Mouse (Mus musculus) cerebellum, adult 9-11 months (tissue): ENCODE data around the gene Lhx1.

Source experiments
- DNase-seq: peaks from one replicate; pipeline ENCODE4 v3.0.0; 2022

Gene Lhx1

DNA sequence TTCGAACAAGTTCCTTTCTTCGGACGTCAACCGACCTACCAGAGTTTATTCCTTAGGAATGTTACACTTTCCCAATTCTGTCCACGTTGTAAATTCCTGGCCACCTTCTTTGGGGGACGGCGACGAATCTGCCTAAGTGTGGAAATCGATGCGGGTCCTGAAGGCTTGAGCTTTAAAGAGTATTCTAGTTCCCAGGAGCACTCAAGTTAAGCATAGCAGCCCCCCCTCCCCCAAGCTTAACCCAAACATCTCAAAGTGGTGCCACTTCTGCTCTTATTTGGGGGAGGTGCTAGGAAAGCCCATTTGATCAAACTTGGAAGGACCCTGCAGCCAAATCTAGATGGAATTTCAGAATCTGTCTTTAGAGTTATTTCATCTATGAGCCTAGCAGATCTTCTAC lies 1.1 kb upstream of the Lhx1 start:
- DNase-seq: no peak

GRCm38 (mm10) chr11:84524511-84525270 lies 644 bp downstream of the Lhx1 start:
- DNase-seq: peak; percentile 81

GRCm38 (mm10) chr11:84523841-84524510 lies 1.4 kb downstream of the Lhx1 start:
- peak; percentile 72 for DNase-seq

GRCm38 (mm10) chr11:84523321-84523831 lies 2.0 kb downstream of the Lhx1 start:
- DNase-seq: peak; percentile 75

GRCm38 (mm10) chr11:84522577-84523320 lies 2.6 kb downstream of the Lhx1 start:
- DNase-seq: peak; percentile 92

DNA sequence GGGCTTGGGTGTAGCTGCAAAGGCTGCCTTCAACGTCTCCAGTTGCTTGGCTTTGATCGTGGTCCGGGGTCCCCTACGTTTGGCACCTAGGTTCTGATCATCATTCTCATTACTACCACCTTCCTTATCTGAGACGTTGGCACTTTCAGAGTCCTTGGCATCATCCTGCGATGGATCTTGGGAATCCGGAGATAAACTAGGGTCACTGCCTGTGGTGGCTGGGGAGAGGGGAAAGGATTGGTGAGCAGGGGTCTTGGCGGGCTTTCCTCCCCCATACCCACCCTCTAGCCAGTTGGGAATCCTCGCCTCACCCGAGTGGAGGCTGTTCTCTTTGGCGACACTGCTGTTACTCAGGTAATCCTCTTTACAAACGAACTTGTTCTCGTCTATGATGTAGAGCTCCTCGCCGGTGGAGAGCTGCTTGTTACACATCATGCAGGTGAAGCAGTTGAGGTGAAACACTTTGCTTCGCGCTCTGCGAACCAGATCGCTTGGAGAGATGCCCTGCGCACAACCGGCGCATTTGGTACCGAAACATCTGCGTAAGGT lies 3.5 kb downstream of the Lhx1 start:
- peak; percentile 65 for DNase-seq

- peak; percentile 39 for DNase-seq
Observed at GRCm38 (mm10) chr11:84521071-84521390, 4.3 kb downstream of the Lhx1 start.

- DNase-seq: no peak
Observed at GRCm38 (mm10) chr11:84520269-84521070, 4.9 kb downstream of the Lhx1 start.

DNA sequence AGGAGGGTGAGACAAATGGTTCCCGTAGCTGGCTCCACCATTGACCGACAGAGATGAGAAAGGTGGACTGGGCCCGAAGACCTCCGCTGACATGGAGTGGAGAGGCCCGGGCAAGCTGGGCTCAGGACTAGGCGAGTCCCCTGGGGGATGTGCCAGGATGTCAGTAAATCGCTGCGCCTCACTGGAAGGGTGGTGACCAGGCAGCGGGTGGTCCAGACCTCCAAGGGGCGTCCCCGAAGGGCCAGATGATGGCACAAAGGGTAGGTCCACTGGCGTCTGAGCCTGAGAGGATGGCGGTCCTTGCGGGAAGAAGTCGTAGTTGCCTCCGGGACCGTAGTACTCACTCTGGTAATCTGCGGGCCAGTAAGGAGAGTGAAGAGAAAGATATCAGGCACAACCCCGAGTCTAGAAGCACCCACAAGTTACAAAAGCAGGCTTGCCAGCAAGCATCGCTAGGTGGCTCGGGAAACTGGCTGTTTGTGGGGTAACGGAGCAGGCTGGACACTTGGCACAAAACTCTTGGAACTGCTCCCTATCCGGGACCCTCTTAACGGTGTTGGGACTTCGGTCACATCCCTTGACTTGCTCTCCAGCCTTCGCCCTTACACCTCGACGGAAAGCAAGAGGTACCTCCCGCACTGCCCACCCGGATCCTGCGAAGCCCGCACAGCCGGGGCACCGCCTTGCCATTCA lies 5.6 kb downstream of the Lhx1 start:
- DNase-seq: peak; percentile 59

DNA sequence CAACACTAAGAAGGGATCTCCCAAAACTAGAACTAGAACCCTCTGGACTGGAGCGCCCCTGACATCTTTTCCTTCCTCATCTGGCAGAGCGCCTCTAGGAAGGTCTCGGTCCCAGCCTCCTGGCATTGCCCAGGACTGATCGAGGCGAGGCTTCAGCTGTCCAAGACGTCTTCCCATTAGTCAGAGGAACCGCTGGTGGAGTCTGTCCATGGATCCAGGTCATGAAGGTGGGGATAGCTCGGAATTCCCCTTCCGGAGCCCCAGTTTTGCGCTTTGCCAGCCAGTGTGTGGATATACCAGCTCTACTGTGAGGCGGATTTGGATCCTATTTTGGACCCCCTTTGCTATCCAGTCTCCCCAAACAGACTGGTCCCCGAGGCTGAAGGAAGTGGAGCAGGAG lies 6.3 kb downstream of the Lhx1 start:
- no peak for DNase-seq

- no peak for DNase-seq
Observed at GRCm38 (mm10) chr11:84518261-84518660, 7.1 kb downstream of the Lhx1 start.

- no peak for DNase-seq
Observed at GRCm38 (mm10) chr11:84517431-84517830, 7.9 kb downstream of the Lhx1 start.

DNA sequence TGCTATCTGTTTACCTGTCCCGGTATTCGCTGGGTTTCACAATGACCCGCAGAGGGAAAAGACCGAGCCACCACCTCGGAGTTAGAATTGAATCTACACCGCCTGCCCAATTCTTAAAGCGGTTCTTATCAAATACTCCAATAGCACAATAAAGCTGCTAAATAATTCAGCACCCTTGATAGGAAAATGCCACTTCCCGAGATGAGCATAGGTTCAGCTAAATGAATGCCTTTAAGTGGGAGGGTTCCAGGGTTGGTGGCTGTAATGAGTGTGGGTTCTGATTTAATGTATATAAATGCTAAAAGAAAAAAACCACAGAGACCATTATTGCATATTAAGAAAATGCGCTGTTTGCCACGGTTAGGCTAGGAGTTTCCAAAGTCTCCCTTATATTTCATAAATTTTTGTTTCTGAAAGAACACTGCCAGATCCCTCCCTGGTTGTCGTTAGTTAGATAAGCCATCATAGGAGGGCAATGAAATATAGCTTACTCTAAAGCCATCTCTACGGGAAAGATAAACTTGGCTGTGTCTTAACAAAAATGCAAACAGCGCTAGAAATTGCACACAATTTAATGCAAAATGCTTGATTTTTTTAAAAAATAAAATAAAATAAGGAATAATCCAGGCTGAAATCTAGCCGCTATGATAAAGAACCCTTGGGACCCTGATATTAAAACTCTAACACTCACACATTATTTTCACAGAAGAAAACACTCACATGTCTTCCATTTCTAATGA lies 8.7 kb downstream of the Lhx1 start:
- DNase-seq: no peak

DNA sequence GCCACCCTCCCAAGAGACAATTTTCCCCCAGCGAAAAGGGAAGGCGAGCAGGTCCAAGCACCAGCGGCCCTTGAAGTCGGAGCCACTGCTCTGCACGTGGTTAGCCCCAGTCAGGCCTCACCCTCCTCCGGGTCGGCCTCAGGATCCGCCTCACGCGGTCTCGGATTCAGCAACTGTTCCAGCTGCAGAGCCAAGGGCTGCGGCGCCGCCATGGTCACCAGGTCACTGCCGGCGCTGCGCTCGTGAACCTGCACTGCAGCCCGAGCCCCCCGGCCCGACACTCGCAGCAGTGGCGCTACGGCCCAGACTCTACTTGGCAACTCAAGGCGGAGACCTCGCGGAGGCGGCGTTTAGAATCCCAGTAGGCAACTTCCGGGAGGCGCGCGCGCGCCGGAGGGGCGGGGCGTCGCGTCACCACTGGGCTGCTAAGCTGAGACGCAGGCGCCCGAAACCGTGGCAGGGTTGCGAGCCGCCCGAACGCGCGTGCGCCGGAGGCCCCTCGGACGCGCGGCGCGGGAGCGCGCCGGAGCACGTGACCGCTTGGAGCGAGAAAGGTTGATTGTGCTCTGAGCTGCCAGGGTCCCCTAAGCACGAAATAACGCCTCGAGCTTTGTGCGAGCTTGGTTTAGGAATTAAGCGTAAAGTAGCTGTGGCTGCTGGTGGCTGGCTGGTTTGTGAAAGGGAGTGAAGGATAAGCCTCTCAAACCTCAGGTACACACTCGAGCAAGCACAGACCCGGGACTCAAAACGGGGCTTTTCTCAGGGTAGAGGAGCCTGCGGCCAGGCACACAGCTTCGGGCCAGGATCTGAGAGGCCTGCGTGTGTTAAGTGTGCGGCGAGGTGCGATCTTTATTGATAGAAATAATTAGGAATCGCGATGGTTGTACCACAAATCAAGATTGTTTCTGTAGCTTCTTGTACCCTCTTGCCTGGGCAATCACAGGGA lies 11.9 kb downstream of the Lhx1 start, which contains the start of gene Aatf:
TSS of gene Aatf (minus strand) at position 352 of the 946 bp plus-strand sequence.
- DNase-seq: peak; percentile 97

GRCm38 (mm10) chr11:84512031-84512430 lies 13.3 kb downstream of the Lhx1 start:
- no peak for DNase-seq

- DNase-seq: no peak
Observed at GRCm38 (mm10) chr11:84504296-84504695, 21.0 kb downstream of the Lhx1 start.

DNA sequence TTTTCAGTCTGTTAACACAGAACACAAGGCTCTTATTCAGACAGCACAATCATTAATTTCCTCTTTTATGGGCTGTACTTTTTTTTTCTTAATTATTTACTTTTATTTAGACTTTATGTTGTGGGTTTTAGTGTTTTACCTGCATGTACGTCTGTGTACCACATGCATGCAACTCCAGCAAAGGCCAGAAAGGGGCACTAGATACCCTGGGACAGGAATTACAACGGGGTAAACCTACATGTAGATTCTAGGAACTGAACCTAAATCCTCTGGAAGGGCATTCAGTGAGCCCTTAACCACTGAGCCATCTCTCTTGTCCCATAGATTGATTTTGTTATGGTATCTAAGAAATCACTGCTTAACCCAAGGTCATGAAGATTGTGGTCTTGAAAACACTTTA lies 27.4 kb downstream of the Lhx1 start:
- DNase-seq: peak; percentile 20

DNA sequence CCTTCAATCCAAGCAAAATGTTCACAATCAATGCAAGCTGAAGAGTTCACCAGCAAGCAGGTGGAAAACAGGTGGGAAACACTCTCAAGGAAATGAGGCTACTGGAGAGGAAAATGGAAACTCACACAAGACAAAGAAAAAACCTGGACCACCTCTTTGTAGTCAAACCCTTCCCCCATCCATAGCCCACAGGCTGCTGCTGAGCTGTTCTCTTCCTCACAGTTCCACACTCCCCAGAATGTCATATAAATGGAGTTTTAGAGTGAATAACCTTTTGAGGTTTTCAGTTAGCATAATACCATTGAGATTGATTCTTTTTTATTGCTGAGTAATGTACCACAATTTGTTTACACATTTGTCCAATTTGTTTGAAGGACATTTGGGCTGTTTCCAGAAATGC lies 28.4 kb downstream of the Lhx1 start:
- DNase-seq: no peak

DNA sequence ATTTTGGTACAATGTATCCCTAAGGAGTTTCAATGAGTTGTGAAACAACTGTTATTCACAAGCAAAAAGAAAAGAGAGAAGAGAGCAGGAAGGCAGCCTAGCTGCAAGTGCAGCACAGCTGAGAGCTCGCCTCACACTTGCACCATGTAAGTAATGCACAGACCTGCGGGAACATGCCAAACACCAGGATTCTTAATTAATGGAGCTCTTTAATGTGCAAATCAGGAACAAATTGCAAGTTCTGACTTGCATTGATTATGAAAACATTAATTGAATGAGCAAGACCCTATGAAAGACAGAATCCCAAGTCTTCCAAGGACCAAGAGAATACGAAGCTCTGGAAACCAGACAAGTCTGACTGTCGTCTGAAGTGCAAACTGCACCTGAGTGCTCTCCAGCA lies 29.6 kb downstream of the Lhx1 start:
- no peak for DNase-seq

DNA sequence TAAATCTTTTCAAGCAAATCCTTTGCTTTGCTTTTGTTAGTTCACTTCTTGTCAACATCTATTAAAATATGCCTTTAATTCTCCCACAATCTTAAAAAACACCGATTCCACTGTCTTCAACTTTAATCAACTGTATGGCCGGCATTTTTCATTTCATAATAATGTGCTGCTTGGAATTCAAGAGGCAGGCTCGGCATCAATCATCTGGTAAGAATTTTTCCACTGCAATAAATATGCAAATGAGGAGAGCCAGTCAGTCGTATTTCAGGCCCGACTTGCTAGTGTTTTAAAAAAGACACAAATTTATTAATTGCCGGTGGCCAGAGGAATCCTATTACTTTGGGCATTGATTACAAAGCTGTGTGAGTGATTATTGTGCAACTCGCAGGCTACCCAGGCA lies 43.7 kb downstream of the Lhx1 start:
- DNase-seq: no peak
